Mouse (Mus musculus): ENCODE data around the gene Tbc1d10c. TPM values are rescaled to one million over a fixed set of nuclear protein-coding genes. Genes with fewer than 3 reads are reported as not detected.

Tbc1d10c gene
- polyA plus RNA-seq, 1 experiment from 2014 or later: 6.7 TPM

DNA sequence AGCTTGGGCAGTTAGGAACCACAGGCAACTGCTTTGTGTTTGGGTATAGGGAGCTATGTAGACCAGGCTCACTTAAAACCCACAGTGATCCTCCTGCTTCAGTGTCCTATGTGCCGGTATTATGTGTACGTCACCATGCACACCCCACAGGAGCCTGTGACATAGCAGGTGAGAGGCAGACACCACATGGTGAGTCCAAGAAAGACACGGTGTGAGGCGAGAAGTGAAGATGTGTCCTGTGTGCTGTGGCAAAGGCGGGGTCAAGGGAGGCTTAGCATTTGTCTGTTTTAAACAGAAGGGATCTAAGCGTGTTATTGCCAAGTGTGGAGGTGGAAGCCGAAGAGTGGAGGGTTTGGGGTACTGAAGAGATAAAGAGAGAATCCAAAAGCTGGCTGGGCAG is 35.7 kb upstream of the Tbc1d10c start:
- Histone ChIP-seq H3K36me3 (no peaks in the 10 kb centered on the region), H3K27me3 (peaks cover 14% of the 10 kb centered on the region; the same call in 1 of the 2 replicates), H3K4me2 (no peak overlapping the region), H3K4me3 (no peak overlapping the region), H3K9ac (no peak overlapping the region), H3K27ac (no peak overlapping the region), H3K9me3 (no peaks in the 10 kb centered on the region), H3K4me1 (peaks cover 26% of the 10 kb centered on the region)
- no peak for ATAC-seq (ENCODE audit: borderline replicate concordance, extremely low read depth, low FRiP score, low TSS enrichment)
- 83% methylated on average over 7 of the region's 7 CpGs for WGBS

- H3K36me3 ChIP-seq: no peaks in the 10 kb centered on the region
- 55% methylated on average over 11 of the region's 11 CpGs for WGBS
- H3K4me2 ChIP-seq: no peak overlapping the region
- H3K27ac ChIP-seq: 0 out of 2 replicates have a peak overlapping the region, but pooled peaks have one; percentile 58
- no peaks in the 10 kb centered on the region for H3K27me3 ChIP-seq
- no peak for ATAC-seq (ENCODE audit: borderline replicate concordance, extremely low read depth, low FRiP score, low TSS enrichment)
- H3K4me3 ChIP-seq: no peak overlapping the region
- peaks cover 43% of the 10 kb centered on the region for H3K4me1 ChIP-seq
- H3K9me3 ChIP-seq: no peaks in the 10 kb centered on the region
- no peak overlapping the region for H3K9ac ChIP-seq
Observed at GRCm38 (mm10) chr19:4222165-4222564, 31.1 kb upstream of the Tbc1d10c start.

DNA sequence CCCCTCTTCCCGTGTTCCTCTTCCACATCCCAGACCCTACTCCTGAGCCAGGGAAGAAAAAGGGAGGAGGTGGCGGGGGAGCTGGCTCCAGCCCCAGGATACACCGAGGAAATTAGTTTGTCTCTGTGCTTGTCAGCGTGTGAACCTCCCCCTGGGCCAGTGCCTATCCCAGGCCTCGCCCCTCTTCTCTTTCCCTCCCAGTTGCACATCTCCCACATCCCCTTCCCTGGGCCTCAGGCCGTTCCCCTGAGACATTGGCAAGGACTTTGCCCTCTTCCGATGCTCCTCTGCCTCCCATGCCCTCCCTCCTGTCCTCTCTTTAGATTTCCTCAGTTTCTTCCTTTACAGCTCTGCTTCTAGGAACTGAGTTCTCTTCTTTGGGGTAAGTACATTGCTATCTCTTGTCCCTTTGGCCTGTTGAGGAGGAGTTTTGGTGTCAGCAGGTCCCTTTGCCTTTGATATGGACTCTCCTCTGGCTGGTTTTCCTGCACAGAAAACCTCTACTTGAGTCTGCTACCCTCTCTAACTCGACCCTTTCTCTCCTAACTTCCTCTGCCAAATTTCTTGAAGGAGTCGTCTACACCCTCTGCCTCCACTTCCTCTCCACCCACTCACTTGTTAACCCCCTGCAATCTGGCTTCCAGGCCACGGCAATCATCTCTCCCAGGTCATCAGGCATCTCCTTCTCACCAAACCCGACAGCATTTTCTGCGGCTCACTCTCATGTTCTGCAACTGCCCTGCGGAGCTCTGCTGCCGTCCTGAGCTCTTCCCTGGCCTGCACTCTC is 30.1 kb upstream of the Tbc1d10c start:
- WGBS: 25% methylated on average over 14 of the region's 14 CpGs

DNA sequence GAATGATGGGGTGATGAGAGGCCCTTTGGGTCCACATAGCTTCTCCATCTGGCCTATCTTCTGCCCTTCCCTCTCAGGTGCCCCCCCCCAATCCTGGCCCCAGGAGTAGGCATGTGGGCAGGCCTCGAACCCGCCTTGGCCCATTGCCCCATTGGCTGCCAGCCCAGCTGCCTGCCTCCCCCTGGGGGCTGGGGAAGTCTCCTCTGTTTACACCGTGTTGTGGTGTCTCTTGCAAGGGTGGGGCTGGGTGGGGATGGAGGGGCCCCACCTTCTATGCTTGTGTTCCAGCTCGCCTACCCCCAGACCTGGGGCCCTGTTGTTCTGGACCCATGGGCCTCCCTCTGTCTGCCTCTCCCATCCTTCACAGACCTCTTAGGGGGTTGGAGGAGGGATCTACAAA is 29.3 kb upstream of the Tbc1d10c start:
- H3K9ac ChIP-seq: no peak overlapping the region
- 0 out of 2 replicates have a peak, but pooled peaks have one; percentile 6 for ATAC-seq (ENCODE audit: borderline replicate concordance, extremely low read depth, low FRiP score, low TSS enrichment)
- H3K4me3 ChIP-seq: no peak overlapping the region
- peak overlapping the region; percentile 25 for H3K4me2 ChIP-seq
- H3K27ac ChIP-seq: peak overlapping the region; percentile 58
- H3K4me1 ChIP-seq: peaks cover 60% of the 10 kb centered on the region
- no peaks in the 10 kb centered on the region for H3K27me3 ChIP-seq
- no peaks in the 10 kb centered on the region for H3K36me3 ChIP-seq
- H3K9me3 ChIP-seq: no peaks in the 10 kb centered on the region
- WGBS: 43% methylated on average over 4 of the region's 4 CpGs

More for the DNA sequence above, 30.1 kb upstream of the Tbc1d10c start:
- Histone ChIP-seq H3K4me2 (peak overlapping the region; percentile 25), H3K4me1 (peaks cover 52% of the 10 kb centered on the region), H3K4me3 (no peak overlapping the region), H3K27ac (peak overlapping the region; percentile 58), H3K9ac (no peak overlapping the region; the same call in 1 of the 2 replicates), H3K9me3 (no peaks in the 10 kb centered on the region), H3K36me3 (no peaks in the 10 kb centered on the region), H3K27me3 (no peaks in the 10 kb centered on the region)
- peak; percentile 32; the same call in 1 of the 2 replicates for ATAC-seq (ENCODE audit: borderline replicate concordance, extremely low read depth, low FRiP score, low TSS enrichment)

DNA sequence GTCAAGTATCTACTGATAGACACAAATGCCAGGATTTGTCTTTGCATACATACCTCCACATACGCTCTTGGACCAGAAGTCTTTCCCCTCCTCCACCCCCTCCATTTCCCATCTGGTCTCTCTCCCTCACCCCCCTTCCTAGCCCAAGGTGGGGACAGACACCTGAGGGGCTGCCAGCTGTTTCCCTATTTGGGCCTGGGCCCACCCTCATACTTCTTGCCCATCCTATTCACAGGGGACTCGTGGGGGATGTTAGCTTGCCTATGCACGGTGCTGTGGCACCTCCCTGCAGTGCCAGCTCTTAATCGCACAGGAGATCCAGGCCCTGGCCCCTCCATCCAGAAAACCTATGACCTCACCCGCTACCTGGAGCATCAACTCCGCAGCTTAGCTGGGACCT is 28.9 kb upstream of the Tbc1d10c start:
- Histone ChIP-seq H3K27ac (peak overlapping the region; percentile 58; the same call in 1 of the 2 replicates), H3K36me3 (no peaks in the 10 kb centered on the region), H3K9me3 (no peaks in the 10 kb centered on the region), H3K4me3 (no peak overlapping the region), H3K4me2 (peak overlapping the region; percentile 25; the same call in 1 of the 2 replicates), H3K9ac (no peak overlapping the region), H3K27me3 (no peaks in the 10 kb centered on the region), H3K4me1 (peaks cover 62% of the 10 kb centered on the region)
- WGBS: 83% methylated on average over 6 of the region's 6 CpGs
- no peak for ATAC-seq (ENCODE audit: borderline replicate concordance, extremely low read depth, low FRiP score, low TSS enrichment)

DNA sequence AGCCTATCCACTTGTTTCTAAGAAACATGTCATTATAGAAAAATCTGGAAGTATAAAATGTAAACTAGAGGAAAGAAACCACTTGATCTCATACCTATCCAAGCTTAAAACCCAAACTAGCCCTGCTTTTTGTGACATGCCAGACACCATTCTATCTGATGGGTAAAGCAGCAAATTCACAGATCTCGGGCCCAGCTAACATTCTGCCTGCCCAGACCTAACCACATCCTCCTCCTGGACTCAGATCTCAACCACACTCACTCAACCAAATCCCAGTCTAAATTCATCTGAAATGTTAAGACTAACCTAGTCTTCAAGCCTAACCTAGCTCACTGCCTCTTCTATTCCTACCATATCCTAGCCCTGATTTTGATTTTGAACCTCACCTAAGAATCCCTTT is 27.7 kb upstream of the Tbc1d10c start:
- H3K9me3 ChIP-seq: no peaks in the 10 kb centered on the region
- no peak overlapping the region for H3K4me3 ChIP-seq
- H3K36me3 ChIP-seq: no peaks in the 10 kb centered on the region
- WGBS: 77% methylated on average over 1 of the region's 1 CpGs
- ATAC-seq (ENCODE audit: borderline replicate concordance, extremely low read depth, low FRiP score, low TSS enrichment): no peak
- H3K27ac ChIP-seq: no peak overlapping the region
- H3K4me2 ChIP-seq: no peak overlapping the region
- H3K9ac ChIP-seq: no peak overlapping the region
- peaks cover 65% of the 10 kb centered on the region for H3K4me1 ChIP-seq
- H3K27me3 ChIP-seq: no peaks in the 10 kb centered on the region

DNA sequence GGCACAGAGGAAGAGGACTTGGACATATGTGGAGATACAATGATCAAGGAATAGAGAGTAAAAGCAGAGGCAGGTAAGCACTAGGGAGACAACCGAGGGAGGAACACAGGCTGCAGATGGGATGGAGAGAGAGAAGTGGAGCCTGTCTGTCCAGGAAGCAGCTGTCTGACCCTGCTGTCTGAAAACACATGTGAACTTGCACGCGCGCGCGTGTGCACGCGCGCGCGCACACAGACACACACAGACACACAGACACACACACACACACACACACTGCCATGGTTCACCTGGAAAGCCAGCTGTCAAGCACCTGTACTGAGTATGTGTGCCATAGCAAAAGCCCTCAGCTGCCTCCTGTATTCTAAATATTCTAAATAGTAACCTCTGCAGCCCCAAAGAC is 27.2 kb upstream of the Tbc1d10c start:
- no peak for ATAC-seq (ENCODE audit: borderline replicate concordance, extremely low read depth, low FRiP score, low TSS enrichment)
- H3K27me3 ChIP-seq: no peaks in the 10 kb centered on the region
- no peak overlapping the region for H3K4me3 ChIP-seq
- no peak overlapping the region for H3K9ac ChIP-seq
- H3K36me3 ChIP-seq: no peaks in the 10 kb centered on the region
- H3K27ac ChIP-seq: no peak overlapping the region
- WGBS: 86% methylated on average over 11 of the region's 11 CpGs
- no peaks in the 10 kb centered on the region for H3K9me3 ChIP-seq
- H3K4me2 ChIP-seq: no peak overlapping the region
- peaks cover 69% of the 10 kb centered on the region for H3K4me1 ChIP-seq

DNA sequence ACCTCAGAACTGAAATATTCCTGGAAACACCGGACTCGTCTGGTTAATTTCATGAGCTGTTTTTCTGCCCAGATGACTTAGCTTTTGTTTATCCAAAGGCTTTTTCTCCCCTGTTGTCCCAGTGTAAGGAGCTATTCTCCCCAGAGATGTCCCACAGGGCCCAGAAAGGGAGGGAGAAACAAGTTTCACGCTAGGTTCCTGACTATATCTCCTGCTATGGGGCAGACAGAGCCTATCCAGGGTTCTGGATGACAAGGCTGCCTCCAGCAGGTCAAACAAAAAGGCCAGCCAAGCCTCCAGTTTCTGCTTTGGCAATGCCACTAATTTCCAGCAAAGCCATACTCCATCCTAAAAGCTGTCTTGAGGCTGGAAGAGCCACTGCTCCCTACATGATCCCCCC is 26.8 kb upstream of the Tbc1d10c start:
- Histone ChIP-seq H3K36me3 (no peaks in the 10 kb centered on the region), H3K9me3 (no peaks in the 10 kb centered on the region), H3K4me2 (no peak overlapping the region), H3K4me3 (no peak overlapping the region), H3K9ac (no peak overlapping the region), H3K27me3 (no peaks in the 10 kb centered on the region), H3K27ac (no peak overlapping the region), H3K4me1 (peaks cover 74% of the 10 kb centered on the region)
- 30% methylated on average over 3 of the region's 3 CpGs for WGBS
- ATAC-seq (ENCODE audit: borderline replicate concordance, extremely low read depth, low FRiP score, low TSS enrichment): no peak

DNA sequence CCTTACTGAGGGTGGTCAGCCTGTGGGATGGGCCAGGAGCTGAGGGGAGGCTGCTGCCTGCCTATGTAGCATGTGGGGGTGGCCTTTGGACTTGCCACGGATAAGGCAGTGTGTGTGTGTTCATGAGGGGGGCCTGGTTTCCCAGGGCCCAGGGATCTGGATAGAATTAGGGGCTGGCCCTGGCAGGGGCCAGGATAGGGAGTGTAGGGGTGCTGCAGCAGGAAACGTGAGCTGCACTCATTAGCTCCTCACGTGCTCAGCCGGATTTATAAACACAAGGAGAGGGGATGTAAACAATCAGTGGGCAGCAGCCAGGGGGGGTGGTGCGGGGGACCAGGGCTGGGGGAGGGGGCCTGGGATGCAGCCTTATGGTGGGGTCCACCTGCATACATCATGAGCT is 26.1 kb upstream of the Tbc1d10c start:
- Histone ChIP-seq H3K4me1 (peaks cover 76% of the 10 kb centered on the region), H3K9me3 (no peaks in the 10 kb centered on the region), H3K27me3 (no peaks in the 10 kb centered on the region), H3K27ac (peak overlapping the region; percentile 81; the same call in 1 of the 2 replicates), H3K36me3 (no peaks in the 10 kb centered on the region), H3K9ac (0 out of 2 replicates have a peak overlapping the region, but pooled peaks have one; percentile 5), H3K4me2 (peak overlapping the region; percentile 99), H3K4me3 (no peak overlapping the region)
- ATAC-seq (ENCODE audit: borderline replicate concordance, extremely low read depth, low FRiP score, low TSS enrichment): peak; percentile 6; the same call in 1 of the 2 replicates
- WGBS: 3% methylated on average over 5 of the region's 5 CpGs

DNA sequence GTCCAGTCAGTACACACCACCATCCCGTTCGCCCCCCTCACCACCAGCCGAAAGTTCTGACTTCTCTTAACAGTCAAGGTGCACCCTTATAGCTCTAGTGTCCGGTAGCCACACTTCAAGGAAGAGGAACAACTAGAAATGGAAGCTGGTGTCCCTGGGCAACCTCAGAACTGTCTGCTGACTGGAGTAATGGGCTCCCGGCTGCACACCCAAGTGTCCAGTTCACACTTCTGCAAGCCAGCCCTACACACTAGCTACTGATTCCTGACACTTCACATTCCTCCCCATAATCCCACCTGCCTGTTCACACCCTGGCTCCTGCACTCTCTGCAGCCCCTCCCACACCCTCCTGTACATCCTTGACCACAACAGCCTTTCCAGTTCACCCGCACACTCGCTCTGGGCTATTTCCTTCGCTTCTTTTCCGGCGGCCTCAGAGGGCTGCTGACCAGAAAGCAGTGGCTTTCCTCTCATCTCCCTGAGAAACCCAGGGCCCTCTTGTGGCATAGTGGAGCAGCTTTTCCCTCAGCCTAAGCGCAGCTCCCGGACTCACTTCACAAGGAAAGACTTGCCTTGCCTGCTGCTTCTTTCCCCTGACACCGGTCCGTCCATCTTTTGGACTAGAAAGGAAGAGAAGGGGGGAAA is 25.1 kb upstream of the Tbc1d10c start:
- no peaks in the 10 kb centered on the region for H3K27me3 ChIP-seq
- WGBS: 9% methylated on average over 14 of the region's 14 CpGs
- peaks cover 66% of the 10 kb centered on the region for H3K4me1 ChIP-seq
- peak overlapping the region; percentile 81 for H3K27ac ChIP-seq
- 0 out of 2 replicates have a peak overlapping the region, but pooled peaks have one; percentile 5 for H3K9ac ChIP-seq
- H3K4me3 ChIP-seq: peak overlapping the region; percentile 83; the same call in 1 of the 2 replicates
- peak overlapping the region; percentile 99 for H3K4me2 ChIP-seq
- no peak for ATAC-seq (ENCODE audit: borderline replicate concordance, extremely low read depth, low FRiP score, low TSS enrichment)
- no peaks in the 10 kb centered on the region for H3K36me3 ChIP-seq
- H3K9me3 ChIP-seq: no peaks in the 10 kb centered on the region

DNA sequence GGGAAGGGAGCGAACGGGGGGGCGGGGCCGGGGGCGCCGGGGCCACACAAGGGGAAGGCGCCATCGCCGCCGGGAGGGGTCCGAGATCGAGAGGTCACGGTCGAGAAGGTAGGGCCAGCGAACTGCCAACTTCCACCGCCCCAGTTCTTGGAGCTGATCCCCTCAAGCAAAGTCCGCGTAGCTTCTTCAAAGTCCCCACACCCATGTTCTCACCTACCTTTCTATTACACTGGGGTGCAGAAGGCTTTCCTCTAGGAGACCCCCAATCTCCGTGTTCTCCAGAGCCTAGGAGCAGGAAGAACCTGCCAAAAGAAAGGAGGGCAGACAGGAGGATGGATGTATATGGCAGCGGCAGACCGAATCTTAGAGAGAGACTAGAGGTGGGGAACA is 24.4 kb upstream of the Tbc1d10c start:
- peaks cover 59% of the 10 kb centered on the region for H3K4me1 ChIP-seq
- H3K36me3 ChIP-seq: no peaks in the 10 kb centered on the region
- under 1% methylated on average over 18 of the region's 21 CpGs for WGBS
- H3K27ac ChIP-seq: peak overlapping the region; percentile 93
- peak overlapping the region; percentile 97 for H3K9ac ChIP-seq
- H3K27me3 ChIP-seq: no peaks in the 10 kb centered on the region
- no peak for ATAC-seq (ENCODE audit: borderline replicate concordance, extremely low read depth, low FRiP score, low TSS enrichment)
- no peaks in the 10 kb centered on the region for H3K9me3 ChIP-seq
- H3K4me2 ChIP-seq: peak overlapping the region; percentile 99
- H3K4me3 ChIP-seq: peak overlapping the region; percentile 83
